Mouse (Mus musculus) CD4-positive helper T cell, adult 2 months (primary cell): ENCODE data around the gene Osm.
A peak's percentile ranks its signal among the peaks of the same experiment; 100 is the strongest.

Experiments used
- DNase-seq: peaks from one replicate; pipeline ENCODE4 v3.0.0-alpha.2; 2012; ENCODE audit warnings: low read depth, missing footprints, low spot score

Gene Osm

GRCm38 (mm10) chr11:4239691-4240090 is 3.5 kb downstream of the Osm start:
- DNase-seq = no peak

- no peak for DNase-seq
Measured at GRCm38 (mm10) chr11:4240151-4240550, 3.9 kb downstream of the Osm start.

GRCm38 (mm10) chr11:4241180-4241579 is 5.0 kb downstream of the Osm start:
- no peak for DNase-seq

- no peak for DNase-seq
Measured at GRCm38 (mm10) chr11:4246126-4246525, 9.9 kb downstream of the Osm start.

- DNase-seq = peak; percentile 79
Measured at GRCm38 (mm10) chr11:4246623-4247022, 10.4 kb downstream of the Osm start.

GRCm38 (mm10) chr11:4247201-4247959 is 11.2 kb downstream of the Osm start:
- DNase-seq = peak; percentile 72

GRCm38 (mm10) chr11:4249151-4249550 is 12.9 kb downstream of the Osm start:
- no peak for DNase-seq

GRCm38 (mm10) chr11:4250290-4250689 is 14.1 kb downstream of the Osm start:
- DNase-seq = no peak

- DNase-seq = peak; percentile 56
Measured at GRCm38 (mm10) chr11:4251376-4251775, 15.2 kb downstream of the Osm start.

GRCm38 (mm10) chr11:4252886-4253285 is 16.7 kb downstream of the Osm start:
- DNase-seq = no peak

- no peak for DNase-seq
Measured at GRCm38 (mm10) chr11:4256846-4257607, 20.8 kb downstream of the Osm start, which contains the start of gene Lif. Gene Lif (plus strand): TSS chr11:4257557.

GRCm38 (mm10) chr11:4257756-4258155 is 21.5 kb downstream of the Osm start:
- DNase-seq = no peak

- peak; percentile 88 for DNase-seq
Measured at GRCm38 (mm10) chr11:4258657-4259082, 22.4 kb downstream of the Osm start.

GRCm38 (mm10) chr11:4260463-4261187 is 24.4 kb downstream of the Osm start:
- peak; percentile 67 for DNase-seq

- peak; percentile 79 for DNase-seq
Measured at GRCm38 (mm10) chr11:4261188-4261494, 24.9 kb downstream of the Osm start.

- DNase-seq = peak; percentile 81
Measured at GRCm38 (mm10) chr11:4261969-4262368, 25.7 kb downstream of the Osm start.

GRCm38 (mm10) chr11:4262847-4263246 is 26.6 kb downstream of the Osm start:
- DNase-seq = peak; percentile 53

GRCm38 (mm10) chr11:4263296-4263695 is 27.1 kb downstream of the Osm start:
- DNase-seq = no peak

- DNase-seq = no peak
Measured at GRCm38 (mm10) chr11:4264066-4264465, 27.8 kb downstream of the Osm start.

- peak; percentile 63 for DNase-seq
Measured at GRCm38 (mm10) chr11:4266271-4267201, 30.3 kb downstream of the Osm start.

GRCm38 (mm10) chr11:4267202-4267578 is 31.0 kb downstream of the Osm start:
- DNase-seq = no peak
